Mouse (Mus musculus) ES-E14 (cell line): ENCODE results near the gene Mylk4.

Source experiments
- CHD2 ChIP-seq: IDR thresholded peaks from 2 replicates; pipeline ENCODE4 v1.6.1; 2014; ENCODE audit warnings: mild to moderate bottlenecking, low read depth, low read length, inconsistent platforms
- MAFK ChIP-seq: IDR thresholded peaks from 2 replicates; pipeline ENCODE4 v1.6.1; 2014; ENCODE audit warnings: mild to moderate bottlenecking, low read depth, low read length, inconsistent platforms; ENCODE audit not compliant: insufficient read depth
- ZC3H11A ChIP-seq: IDR thresholded peaks from 2 replicates; pipeline ENCODE4 v1.6.1; 2012; ENCODE audit warnings: low read depth, mild to moderate bottlenecking, inconsistent platforms, low read length, borderline replicate concordance
- ZNF384 ChIP-seq: IDR thresholded peaks from 2 replicates; pipeline ENCODE4 v1.6.1; 2012; ENCODE audit warnings: low read depth, low read length, inconsistent platforms

GRCm38 (mm10) chr13:32705315-32705714, 78.4 kb downstream of the Mylk4 start:
- TF ChIP-seq MAFK = no peak
- TF ChIP-seq ZNF384 = no peak
- no peak for TF ChIP-seq CHD2
- no peak for TF ChIP-seq ZC3H11A
